Mouse (Mus musculus): ENCODE measurements around the gene Psme2b.
"Not testable (repeated sequence)": the region's sequence is repeated elsewhere in the genome, so short reads cannot be mapped to it uniquely, and the experiment has no call there.

Psme2b gene

GRCm38 (mm10) chr11:48901567-48901930, 44.4 kb downstream of the Psme2b start:
- DNase-seq (ENCODE audit: extremely low spot score, low read depth, low spot score) = not testable (repeated sequence)

DNA sequence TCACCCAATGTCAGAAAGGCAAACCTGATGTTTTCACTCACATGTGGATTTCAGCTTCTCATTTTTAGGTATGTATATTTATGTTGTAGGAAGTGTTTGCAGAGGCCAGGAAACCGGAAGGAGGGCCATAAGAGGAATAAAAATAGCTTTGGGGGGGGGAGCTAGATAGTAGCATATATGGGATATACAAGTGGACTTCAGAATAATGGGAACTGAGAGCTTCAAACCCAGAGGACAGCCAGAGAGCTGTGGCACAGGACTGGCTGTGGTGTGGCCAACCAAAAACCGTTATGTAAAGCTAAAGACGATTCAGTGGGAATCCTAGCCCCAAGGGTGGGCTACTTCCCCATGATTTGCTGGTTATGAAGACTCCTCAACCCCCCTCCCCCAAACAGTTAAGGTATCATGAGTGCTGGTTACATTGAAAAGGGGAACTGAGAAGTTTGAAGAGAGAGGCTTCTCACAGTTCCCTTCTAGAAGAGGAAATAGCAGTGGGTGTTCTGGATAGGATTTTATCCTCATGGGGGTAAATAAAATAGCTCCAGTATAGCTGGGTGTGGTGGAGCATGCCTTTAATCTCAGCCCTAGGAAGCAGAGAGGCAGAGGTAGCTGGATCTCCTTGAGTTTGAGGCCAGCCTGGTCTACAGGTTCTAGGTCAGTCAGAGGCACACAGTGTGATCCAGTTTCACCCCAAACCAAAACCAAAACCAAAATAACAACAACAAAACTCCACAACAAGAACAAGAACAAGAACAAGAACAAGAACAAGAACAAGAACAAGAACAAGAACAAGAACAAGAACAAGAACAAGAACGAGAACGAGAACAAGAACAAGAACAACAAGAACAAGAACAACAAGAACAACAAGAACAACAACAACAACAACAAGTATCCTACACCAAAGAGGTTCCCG, 45.1 kb downstream of the Psme2b start:
- not testable (repeated sequence) for DNase-seq (ENCODE audit: extremely low spot score, low read depth, low spot score)

GRCm38 (mm10) chr11:48898812-48899431, 47.1 kb downstream of the Psme2b start:
- no peak for DNase-seq (ENCODE audit: extremely low spot score, low read depth, low spot score)
